Comparison of ENCODE assay signal across 7 mouse cellular contexts in the genomic region with DNA sequence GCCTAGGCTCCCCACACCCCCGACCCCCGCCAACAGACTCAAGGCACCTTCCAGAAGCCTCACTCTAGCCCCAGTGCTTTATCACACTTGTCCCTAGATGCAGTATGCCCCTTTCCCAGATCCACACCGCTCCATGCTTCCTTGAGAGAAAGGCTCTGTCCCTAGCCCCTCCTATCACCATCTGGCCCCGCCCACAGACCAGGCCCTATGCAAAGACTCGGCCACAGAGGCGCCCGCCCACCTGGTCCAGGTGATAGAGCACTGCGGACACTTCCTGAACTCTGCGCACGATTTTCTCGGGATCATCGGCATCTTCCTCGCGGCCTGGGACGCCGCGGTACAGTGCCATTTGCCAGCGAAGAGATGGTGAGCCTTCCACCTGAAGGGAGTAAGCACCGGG.
A peak's percentile ranks its signal among the peaks of the same experiment; 100 is the strongest.
DNase-seq lines count a peak whose midpoint lies in the region; ATAC-seq and TF ChIP-seq lines count a peak whose summit lies in the region.

No protein-coding gene starts in this region.

- H3K36me3 ChIP-seq in hindbrain, embryonic 15.5 days: no peaks in the 10 kb centered on the region
- no peaks in the 10 kb centered on the region for H3K36me3 ChIP-seq in hindbrain, embryonic 14.5 days (replicated peaks; ENCODE audit: control insufficient read depth, insufficient read depth)
- no peaks in the 10 kb centered on the region for H3K36me3 ChIP-seq in embryonic facial prominence, embryonic 14.5 days (ENCODE audit: control insufficient read depth, insufficient read depth, low read length)

- no peak overlapping the region for H3K27ac ChIP-seq in hindbrain, embryonic 15.5 days (replicated peaks)
- no peak overlapping the region for H3K27ac ChIP-seq in hindbrain, embryonic 14.5 days
- no peak overlapping the region for H3K27ac ChIP-seq in embryonic facial prominence, embryonic 14.5 days (replicated peaks; ENCODE audit: low read depth, low read length)
- H3K27ac ChIP-seq in layer of hippocampus, adult 2 months: no peak overlapping the region

- no peak overlapping the region for H3K9ac ChIP-seq in hindbrain, embryonic 15.5 days
- no peak overlapping the region for H3K9ac ChIP-seq in hindbrain, embryonic 14.5 days
- H3K9ac ChIP-seq in embryonic facial prominence, embryonic 14.5 days (ENCODE audit: low read depth, low read length): no peak overlapping the region; the same call in 1 of the 2 replicates

- 10% methylated on average over 19 of the region's 19 CpGs for WGBS in hindbrain, embryonic 15.5 days
- WGBS in hindbrain, embryonic 14.5 days: 5% methylated on average over 19 of the region's 19 CpGs
- 5% methylated on average over 19 of the region's 19 CpGs for WGBS in embryonic facial prominence, embryonic 14.5 days

- no peak for ATAC-seq in hindbrain, embryonic 15.5 days (ENCODE audit: low FRiP score, low read depth)
- ATAC-seq in hindbrain, embryonic 14.5 days (ENCODE audit: low FRiP score): no peak
- 0 out of 2 replicates have a peak, but pooled peaks have one; percentile 31 for ATAC-seq in embryonic facial prominence, embryonic 14.5 days (ENCODE audit: low read depth)

- H3K9me3 ChIP-seq in hindbrain, embryonic 15.5 days: no peaks in the 10 kb centered on the region; the same call in 1 of the 2 replicates
- no peaks in the 10 kb centered on the region for H3K9me3 ChIP-seq in hindbrain, embryonic 14.5 days (ENCODE audit: control insufficient read depth, low read length)
- H3K9me3 ChIP-seq in embryonic facial prominence, embryonic 14.5 days (ENCODE audit: control insufficient read depth, low read length): no peaks in the 10 kb centered on the region

- H3K4me3 ChIP-seq in hindbrain, embryonic 15.5 days: 0 out of 2 replicates have a peak overlapping the region, but pooled peaks have one; percentile 2
- H3K4me3 ChIP-seq in hindbrain, embryonic 14.5 days (replicated peaks; ENCODE audit: low read length): no peak overlapping the region
- peak overlapping the region; percentile 19 for H3K4me3 ChIP-seq in embryonic facial prominence, embryonic 14.5 days (ENCODE audit: low read depth, low read length)
- H3K4me3 ChIP-seq in layer of hippocampus, adult 2 months: no peak overlapping the region

- peaks cover 43% of the 10 kb centered on the region for H3K27me3 ChIP-seq in hindbrain, embryonic 15.5 days
- peaks cover 37% of the 10 kb centered on the region for H3K27me3 ChIP-seq in hindbrain, embryonic 14.5 days (ENCODE audit: control insufficient read depth, insufficient read depth, low read length)
- peaks cover 25% of the 10 kb centered on the region for H3K27me3 ChIP-seq in embryonic facial prominence, embryonic 14.5 days (replicated peaks; ENCODE audit: control insufficient read depth, insufficient read depth, low read length)

- no peak for TF ChIP-seq CTCF in layer of hippocampus, adult 2 months (conservative IDR thresholded peaks at IDR 0.05)

- no peak overlapping the region for H3K4me2 ChIP-seq in hindbrain, embryonic 15.5 days
- H3K4me2 ChIP-seq in hindbrain, embryonic 14.5 days (replicated peaks): no peak overlapping the region
- peak overlapping the region; percentile 39 for H3K4me2 ChIP-seq in embryonic facial prominence, embryonic 14.5 days (ENCODE audit: low read depth, low read length)

- no peak for DNase-seq in hindbrain, embryonic 14.5 days (ENCODE audit: low spot score)
- peak; percentile 62 for DNase-seq in ES-CJ7 (ENCODE audit: low read depth, low spot score)
- no peak for DNase-seq in embryonic facial prominence, embryonic 14.5 days (ENCODE audit: low spot score)
- DNase-seq in lung, postnatal 36 days: peak; percentile 29
- DNase-seq in cerebellum, adult 18-20 months: no peak
- no peak for DNase-seq in layer of hippocampus, adult 2 months (ENCODE audit: low spot score in 2 of 2)

- peaks cover 4% of the 10 kb centered on the region; the same call in 1 of the 2 replicates for H3K4me1 ChIP-seq in hindbrain, embryonic 15.5 days (replicated peaks)
- no peaks in the 10 kb centered on the region for H3K4me1 ChIP-seq in hindbrain, embryonic 14.5 days (replicated peaks; ENCODE audit: control insufficient read depth, insufficient read depth, low read length)
- no peaks in the 10 kb centered on the region for H3K4me1 ChIP-seq in embryonic facial prominence, embryonic 14.5 days (ENCODE audit: control insufficient read depth, insufficient read depth, low read length)

Comparison
In these comparisons a context has a peak if more than half of its experiments do, and no peak if none do; other contexts are left out.
1. H3K4me3 ChIP-seq: peak in hindbrain, embryonic 15.5 days (single experiment) and embryonic facial prominence, embryonic 14.5 days (single experiment); none in hindbrain, embryonic 14.5 days (single experiment) and layer of hippocampus, adult 2 months (single experiment).
2. DNase-seq: peak in ES-CJ7 (single experiment) and lung, postnatal 36 days (single experiment); none in hindbrain, embryonic 14.5 days (single experiment), embryonic facial prominence, embryonic 14.5 days (single experiment), cerebellum, adult 18-20 months (0 of 2) and layer of hippocampus, adult 2 months (0 of 2).